Mouse (Mus musculus): ENCODE measurements around the gene Cstf3. TPM values are rescaled to one million over a fixed set of nuclear protein-coding genes. Genes with fewer than 3 reads are reported as not detected.

Gene Cstf3
- total RNA-seq, 2 experiments from 2014 or later = 20.9 to 60.7 TPM

DNA sequence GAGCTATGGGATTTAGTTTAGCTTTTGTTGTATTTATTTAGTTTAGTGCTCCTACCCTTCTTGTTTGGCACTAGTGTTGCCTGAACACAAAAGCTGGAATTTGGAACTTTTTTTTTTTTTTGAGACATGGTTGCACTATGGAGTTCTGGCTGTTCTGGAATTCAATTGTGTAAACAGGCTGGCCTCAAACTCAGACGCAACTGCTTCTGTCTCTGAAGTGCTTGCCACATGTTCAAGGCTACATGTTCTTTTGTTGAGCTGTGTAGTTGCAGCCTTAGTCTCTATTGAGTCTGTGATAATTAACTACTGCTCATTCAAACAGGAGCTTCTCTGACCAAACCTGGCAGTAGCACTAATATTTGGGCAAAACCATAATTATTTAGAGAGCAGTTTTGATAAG lies 13.1 kb downstream of the Cstf3 start:
- no peak for ATAC-seq (replicated peaks; ENCODE audit: poor library complexity)

DNA sequence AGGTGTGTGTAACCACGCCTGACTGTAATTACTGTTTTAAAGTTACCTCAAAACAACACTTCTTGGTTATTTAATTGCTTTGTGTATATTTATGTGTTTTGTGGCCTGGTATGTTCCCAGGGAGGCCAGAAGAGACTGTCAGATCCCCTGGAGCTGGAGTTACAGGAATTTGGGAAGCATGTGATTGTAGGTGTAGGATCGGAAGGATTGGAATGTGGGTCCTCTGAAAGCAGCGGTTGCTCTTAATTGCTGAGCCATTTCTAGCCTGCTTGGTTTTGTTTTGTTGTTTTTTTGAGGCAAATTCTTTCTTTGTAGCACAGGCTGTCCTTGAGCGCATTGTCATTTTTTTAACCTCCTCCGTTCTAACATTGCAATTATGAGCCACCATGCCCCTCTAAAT lies 14.4 kb downstream of the Cstf3 start:
- ATAC-seq (replicated peaks; ENCODE audit: poor library complexity) = no peak

DNA sequence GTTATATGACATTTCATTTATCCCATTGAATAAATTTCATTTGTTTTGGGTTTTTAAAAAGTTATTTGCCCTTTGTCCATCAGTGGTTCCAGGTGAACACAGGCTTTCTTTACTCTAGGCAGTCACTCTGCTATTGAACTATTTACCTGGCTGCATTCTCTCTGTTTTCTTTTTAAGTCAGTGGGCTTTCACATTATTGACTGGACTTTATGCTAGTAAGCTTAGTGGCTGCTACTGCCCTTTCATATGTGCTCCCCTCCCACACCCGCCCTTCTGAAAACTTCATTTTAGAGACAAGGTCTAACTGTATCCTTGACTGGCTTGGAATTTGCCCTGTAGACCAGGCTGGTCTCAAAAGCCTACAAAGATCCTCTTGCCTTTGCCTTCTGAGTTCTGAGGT lies 15.2 kb downstream of the Cstf3 start:
- ATAC-seq (replicated peaks; ENCODE audit: poor library complexity) = no peak

DNA sequence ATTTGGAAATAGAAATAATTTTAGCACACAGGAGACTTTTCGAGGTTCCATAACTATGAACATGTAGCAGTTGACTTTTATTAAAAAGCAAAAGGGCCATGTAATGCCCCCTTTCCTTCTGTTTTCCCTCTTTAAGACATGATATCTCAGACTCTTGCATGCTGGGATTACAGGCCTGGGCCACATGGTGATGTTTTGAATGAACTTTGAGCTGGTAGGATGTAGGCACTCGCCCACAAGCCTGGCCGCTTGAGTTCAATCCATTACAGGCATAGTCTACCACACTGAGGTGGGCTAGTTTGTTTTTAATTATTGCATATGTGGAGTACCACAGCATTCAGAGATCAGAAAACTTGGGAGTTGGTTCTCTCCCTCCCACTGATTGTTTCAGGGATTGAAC lies 24.5 kb downstream of the Cstf3 start:
- ATAC-seq (replicated peaks; ENCODE audit: poor library complexity) = no peak

DNA sequence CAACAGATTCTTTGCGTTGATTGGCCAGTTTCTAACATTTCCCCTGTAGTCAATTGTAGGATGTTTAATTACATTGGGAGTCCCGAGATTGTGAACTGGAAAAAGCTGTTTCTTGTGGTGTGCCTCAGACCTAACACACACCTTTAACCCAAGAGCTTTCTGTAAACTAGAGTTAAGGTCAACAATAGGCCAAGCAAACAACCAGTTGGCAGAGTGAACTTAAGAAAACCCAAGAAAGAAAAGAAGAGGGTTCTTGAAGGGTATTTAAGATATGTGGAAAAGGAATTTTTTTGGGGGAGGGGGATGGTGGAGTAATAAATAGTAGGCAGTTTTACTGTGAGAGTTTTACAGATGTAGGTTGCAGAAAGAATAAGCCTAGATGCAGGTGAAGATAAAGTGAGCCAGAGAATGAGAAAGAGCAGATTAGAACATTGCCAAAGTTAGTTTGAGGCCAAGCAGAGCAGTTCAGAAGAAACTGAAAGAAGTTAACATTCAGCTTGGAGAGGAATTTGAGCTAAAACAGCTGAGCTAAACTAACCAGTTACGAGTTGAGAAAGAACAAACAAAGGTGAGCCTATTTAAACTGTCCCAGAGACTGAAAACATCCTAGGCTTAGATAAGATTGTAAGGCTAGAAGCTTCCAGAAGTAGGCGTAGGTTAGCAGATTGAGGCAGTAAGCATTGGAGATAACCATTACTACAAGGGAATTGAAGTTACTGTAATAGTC lies 25.8 kb downstream of the Cstf3 start:
- ATAC-seq (replicated peaks; ENCODE audit: poor library complexity) = no peak

DNA sequence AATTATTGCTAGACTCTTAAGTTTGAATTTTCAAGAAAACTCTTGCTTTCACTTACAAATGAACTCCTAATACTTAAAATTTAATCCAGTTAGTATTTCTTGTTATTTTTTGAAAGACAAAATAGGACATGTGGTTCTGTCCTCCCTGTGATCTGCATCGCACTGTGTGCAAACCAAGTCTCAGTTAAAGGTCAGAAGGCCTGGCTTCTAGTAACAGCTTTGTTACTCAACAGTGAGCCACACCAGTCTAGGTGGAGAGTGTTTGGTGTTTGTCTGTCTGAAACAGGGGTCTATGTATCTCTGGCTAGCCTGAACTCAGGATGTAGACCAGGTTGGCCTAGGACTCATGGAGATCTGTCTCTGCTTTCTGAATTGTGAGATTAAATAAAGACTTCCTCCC lies 68.3 kb downstream of the Cstf3 start:
- no peak for ATAC-seq (replicated peaks; ENCODE audit: poor library complexity)

DNA sequence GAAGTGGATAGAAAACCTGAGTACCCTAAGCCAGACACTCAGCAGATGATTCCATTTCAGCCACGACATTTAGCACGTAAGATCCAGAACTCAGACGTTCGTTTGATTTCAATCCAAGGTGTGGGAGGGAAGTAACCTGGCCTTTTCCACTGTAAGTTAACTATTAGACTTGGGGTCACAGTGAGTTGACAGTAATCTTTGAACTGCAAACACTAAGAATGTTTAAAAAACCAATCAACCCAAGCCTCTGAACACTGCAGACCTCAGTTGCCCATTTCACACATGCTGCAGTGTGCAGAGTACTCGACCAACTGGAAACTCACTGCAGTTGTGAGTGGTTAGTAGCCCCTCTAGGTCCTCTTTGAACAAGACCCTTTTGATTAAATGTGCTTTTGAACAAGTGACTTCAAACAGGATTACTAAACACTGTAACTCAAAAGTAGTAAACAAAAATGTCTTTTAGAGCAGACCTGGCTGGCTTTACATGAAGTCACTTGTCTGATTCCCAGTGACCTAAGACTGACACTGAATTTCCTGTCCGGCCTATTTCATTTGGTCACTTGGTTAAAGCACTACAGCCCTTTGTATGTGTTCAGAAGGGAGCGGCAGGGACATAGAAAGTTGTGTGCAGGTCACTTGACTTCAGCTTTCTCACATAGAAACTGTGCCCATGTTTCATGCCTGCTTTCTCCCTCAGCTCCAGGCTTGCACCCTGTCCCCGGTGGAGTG lies 73.2 kb downstream of the Cstf3 start:
- ATAC-seq (replicated peaks; ENCODE audit: poor library complexity) = no peak

DNA sequence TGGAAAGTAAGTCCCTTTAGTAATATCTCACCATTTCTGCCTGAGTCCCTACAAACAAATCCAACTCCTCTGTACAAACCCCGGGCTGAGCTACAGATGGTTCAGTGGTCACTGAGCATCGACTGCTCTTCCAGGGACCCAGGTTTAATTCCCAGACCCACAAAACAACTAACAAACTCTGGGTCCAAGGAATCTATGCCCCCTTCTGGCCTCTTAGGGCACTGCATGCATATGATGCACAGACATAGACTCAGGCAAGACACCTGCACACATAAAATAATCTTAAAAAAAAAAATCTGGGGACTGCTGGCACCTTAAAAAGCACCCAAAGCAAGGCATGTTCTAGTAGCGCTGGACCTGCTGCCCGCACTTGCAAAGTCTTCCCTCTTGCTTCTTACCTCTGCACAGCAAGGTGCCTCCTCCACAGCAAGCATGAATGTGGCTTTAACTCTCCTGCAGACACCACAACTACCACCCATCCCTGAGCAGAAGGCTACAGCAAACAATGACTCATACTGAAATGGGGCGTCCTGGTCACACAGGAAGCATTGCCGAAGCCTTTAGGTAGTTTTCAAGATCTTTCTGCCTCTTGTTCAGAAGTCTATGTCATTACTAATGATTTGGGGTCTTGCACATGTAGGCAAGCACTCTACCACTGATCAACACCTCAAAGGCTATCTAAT lies 78.9 kb downstream of the Cstf3 start:
- 0 out of 2 replicates have a peak, but pooled peaks have one; percentile 29 for ATAC-seq (replicated peaks; ENCODE audit: poor library complexity)

DNA sequence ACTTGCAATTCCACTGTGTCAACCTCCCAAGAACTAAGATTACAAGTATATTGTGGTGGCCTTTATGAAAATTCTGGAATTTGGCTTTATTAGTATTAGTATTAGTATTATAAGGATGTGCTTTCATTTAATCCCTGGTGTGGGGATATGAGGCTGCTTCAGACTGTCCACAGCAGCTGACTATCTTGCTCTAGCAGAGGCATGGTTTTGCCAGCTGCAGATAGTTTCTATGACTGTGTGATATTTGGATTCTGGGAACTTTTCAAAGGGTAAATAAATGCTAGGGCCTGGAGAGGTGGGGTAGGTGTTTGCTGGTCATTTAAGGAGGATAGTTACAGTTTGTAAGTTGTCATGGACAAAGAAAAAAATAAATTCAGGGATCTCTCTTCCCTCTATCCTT lies 81.4 kb downstream of the Cstf3 start:
- no peak for ATAC-seq (replicated peaks; ENCODE audit: poor library complexity)

DNA sequence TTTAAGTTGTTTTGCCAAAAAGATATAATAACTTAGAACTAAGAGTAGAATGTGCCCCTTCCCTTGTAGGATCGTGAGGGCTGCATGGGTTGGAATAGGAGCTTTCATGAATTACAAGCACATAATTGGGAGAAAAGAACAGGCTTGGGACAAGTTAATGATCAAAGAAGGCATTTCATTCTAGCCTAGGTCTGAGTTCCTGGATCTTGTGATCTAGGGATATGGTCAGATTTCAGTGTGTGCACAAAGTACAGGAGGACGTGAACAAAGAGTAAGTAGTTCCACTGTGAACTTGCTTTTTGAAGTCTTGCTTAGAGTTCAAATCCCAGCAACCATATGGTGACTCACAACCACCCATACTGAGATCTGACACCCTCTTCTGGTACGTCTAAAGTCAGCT lies 87.0 kb downstream of the Cstf3 start:
- ATAC-seq (replicated peaks; ENCODE audit: poor library complexity) = no peak

DNA sequence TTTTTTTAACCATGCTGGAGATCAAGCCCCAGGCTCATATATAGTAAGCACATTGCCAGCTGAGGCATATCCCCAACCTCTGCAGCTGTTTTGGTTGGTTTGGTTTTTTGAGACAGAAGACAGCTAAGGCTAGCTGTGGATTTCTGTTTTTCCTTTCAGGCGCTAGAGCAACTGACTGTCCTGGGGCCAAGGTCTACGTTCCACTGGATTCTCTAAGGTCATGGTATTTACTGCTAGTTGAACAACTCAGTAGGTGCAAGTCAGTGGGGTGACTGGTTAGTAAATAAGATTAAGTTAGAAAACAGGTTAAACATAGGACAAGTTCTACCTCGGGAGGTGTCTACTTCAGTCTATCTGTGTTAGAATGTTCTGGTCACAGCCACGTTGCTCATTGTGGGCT lies 94.4 kb downstream of the Cstf3 start:
- no peak for ATAC-seq (replicated peaks; ENCODE audit: poor library complexity)

DNA sequence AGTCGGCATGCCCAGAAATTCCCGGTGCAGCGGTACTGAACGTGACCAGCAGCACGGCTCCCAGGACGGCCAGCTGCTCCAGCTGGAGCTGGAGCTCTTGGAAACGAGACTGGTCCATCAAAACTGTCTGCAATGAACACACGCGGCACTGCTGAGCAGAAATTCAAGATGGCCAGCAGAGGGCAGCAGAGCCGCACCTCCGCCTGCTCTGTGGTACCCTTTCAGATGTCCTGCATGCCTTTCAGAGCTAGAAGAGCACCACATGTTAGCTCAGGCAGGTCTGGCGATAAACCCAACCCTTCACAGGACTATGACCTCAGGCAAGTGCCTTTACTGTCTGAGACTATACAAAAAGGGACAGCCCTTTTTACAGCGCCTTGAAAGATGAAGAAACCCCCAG lies 95.1 kb downstream of the Cstf3 start:
- ATAC-seq (replicated peaks; ENCODE audit: poor library complexity) = peak; percentile 89

DNA sequence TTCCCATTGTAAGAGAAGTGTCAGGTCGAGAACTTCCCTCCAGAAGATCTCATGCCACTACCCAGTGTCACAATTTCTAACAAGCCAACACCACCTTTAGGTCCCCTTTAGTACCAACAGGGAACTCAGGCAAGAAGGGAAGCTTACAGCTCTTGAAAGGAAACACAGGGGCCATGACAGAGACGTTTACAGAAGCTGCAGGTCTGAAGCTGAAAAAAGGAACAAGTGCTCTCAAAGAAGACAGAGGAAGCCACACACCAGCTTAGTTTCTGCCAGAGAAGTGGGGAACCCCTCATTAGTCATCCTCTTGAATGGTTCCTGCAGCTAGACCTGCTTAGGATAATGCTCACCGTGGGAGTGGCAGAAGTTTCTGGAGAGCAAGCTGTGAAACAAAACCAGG lies 96.9 kb downstream of the Cstf3 start:
- ATAC-seq (replicated peaks; ENCODE audit: poor library complexity) = peak; percentile 81

DNA sequence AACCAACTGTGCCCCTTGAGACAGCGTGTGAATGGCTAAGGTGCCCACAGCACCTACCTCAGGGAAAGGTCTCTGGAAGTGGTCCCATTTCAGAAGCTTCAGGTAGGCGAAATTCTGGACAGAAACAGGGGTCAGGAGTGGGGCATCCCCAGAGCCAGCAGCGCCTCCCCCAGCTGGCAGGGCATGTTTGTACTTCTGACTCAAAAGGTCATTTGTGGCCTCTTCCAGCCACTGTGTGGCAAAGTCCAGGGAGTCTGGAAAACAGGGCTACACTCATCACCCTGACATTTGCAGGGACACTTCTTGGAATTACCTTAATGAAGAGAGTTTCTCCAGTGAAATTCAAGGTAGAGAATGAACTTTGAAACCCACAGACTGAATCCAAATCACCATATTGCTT lies 98.0 kb downstream of the Cstf3 start:
- no peak for ATAC-seq (replicated peaks; ENCODE audit: poor library complexity)

DNA sequence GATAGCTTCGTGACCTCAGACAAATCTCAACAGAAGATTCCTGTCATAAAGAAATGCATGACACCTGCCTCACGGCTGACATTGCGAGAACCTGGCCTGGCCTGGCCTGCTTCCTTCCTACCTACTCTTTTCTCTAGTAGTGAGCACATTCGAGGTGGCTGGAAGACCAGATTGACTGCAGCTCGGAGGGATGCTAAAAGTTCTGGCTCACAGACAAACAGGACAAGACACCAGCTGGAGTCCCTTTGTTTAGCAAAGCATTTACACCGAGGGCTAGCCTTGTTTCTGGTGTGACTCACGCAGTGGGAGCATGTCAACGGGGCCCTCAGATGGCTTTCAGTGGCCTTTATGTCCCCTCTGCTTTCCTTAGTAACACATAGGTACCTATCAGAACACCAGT lies 98.4 kb downstream of the Cstf3 start:
- ATAC-seq (replicated peaks; ENCODE audit: poor library complexity) = no peak

DNA sequence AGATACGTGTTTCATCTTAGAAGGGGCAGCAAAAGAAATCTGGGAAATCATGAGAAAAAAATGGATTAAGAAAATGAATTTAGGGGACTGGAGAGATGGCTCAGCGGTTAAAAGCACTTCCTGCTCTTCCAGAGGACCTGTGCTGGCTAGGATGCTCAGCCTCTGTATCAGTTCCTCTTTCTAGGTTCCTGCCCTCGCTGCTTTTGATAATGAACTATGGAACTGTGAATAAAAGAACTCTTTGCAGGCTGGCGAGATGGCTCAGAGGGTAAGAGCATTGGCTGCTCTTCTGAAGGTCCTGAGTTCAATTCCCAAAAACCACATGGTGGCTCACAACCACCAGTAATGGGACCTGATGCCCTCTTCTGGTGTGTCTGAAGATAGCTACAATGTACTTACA lies 100.4 kb downstream of the Cstf3 start:
- peak; percentile 63 for ATAC-seq (replicated peaks; ENCODE audit: poor library complexity)

DNA sequence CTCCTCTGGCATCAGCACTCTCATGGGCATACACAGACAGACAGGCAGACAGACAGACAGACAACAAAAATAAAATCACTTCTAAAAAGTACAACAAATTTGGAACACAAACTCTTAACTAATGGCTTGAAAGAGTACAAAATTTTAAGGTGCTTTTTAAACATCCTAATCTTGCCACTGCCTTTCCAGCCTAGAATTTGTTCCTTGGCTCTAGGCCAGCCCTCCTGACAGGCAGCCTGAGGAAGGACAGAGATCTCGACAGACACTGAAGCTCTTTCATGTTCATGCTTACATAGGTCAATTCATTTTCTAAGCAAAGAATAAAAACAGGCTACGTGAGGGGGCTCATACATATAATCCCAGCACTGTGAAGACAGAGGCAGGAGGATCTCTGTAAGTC lies 102.2 kb downstream of the Cstf3 start:
- ATAC-seq (replicated peaks; ENCODE audit: poor library complexity) = no peak

DNA sequence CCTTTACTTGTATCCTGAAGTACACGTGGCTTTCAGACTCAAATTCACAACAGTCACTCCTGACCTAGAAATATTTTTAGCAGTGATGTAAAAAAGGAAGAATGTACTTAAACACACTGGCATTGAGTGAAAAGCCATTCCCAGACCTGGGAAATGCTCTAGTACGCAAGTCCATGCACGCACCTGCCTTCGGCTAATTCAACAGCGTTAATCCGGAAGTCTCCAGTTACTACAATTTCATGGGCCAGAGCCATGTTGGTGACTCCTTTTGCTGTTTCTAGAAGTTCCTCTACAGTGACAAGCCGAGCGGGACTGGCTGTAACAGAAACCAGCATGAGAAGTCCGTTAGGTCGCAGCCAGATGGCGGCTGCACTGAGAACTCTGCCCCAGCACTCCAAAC lies 109.3 kb downstream of the Cstf3 start:
- no peak for ATAC-seq (replicated peaks; ENCODE audit: poor library complexity)

DNA sequence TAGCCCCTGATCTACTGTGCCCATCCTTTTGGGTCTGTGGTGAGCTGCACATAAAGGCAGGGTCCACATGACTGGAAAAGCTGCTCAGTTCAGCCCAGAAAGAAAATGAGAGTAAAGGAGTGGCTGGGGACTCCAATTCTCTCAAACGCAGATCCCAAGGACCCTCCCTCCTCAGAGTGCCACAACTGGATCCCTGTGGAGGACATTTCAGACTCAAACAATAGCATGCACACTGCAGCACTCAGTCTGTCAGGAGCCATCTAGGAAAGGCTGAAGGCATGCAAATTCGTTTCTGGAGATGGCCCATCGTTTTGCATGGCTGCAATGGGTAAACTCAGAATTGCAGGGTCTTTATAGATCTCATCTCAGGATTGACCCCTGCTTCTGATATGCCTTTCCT lies 112.8 kb downstream of the Cstf3 start:
- ATAC-seq (replicated peaks; ENCODE audit: poor library complexity) = no peak

DNA sequence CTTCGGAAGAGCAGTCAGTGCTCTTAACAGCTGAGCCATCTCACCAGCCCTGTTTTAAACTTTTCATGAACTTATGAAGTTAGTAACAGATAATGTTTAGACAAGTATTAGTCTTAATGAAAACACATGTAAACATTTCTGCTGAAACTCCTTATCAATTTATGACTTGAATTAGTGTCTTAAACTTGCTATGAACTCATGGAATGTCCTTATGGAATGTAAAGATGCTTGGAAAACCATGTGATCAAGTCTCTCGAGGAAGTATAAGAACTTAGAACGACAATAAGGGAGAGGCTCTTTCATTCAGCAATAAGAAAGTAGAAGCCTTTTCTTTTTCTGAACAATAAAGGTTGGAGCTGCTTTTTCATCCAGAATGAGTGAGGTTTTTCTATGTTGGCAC lies 114.0 kb downstream of the Cstf3 start:
- no peak for ATAC-seq (replicated peaks; ENCODE audit: poor library complexity)

DNA sequence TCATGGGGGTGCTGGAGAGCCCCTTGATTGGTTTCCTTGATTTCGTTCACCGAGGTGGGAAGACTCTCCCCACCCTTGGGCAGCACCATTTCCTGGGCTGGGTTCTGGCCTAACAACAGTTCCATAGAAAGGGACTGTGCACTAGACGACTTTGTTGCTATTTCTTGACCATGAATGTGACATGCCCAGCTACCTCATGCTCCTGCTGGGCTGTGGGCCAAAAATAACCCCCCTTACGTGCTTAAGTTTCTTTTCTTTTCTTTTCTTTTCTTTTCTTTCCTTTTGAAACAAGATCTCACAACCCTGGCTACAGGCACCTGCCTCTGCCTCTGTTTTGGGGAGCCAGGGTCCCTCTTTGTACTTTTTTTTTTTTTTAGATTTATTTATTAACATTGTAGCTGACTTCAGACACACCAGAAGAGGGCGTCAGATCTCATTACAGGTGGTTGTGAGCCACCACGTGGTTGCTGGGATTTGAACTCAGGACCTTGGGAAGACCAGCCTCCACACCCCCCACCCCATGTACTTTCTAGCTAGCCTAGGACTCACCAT lies 119.5 kb downstream of the Cstf3 start:
- ATAC-seq (replicated peaks; ENCODE audit: poor library complexity) = no peak

Data from megakaryocyte progenitor cell, adult 5-6 weeks (primary cell).